Mouse (Mus musculus) lung, embryonic 15.5 days (tissue): ENCODE results near the gene Plekhg2. TPM values are rescaled to one million over a fixed set of nuclear protein-coding genes. Genes with fewer than 3 reads are reported as not detected.

Experiments
- ATAC-seq: fragments of 200-750 bp; cut with Nextera tagmentation; 2 replicates; pipeline ENCODE4 v1.8.0; 2017; ENCODE audit warnings: moderate number of reproducible peaks, borderline replicate concordance; ENCODE audit not compliant: low FRiP score, low TSS enrichment; ENCODE audit errors: extremely low read depth
- H3K27ac ChIP-seq: fragments of 300-500 bp; sonication (generic); 2 replicates; pipeline ENCODE4 v1.5.1; 2015; ENCODE audit warnings: moderate library complexity, mild to moderate bottlenecking, inconsistent platforms
- H3K27me3 ChIP-seq: fragments of 300-500 bp; sonication (generic); 2 replicates; pipeline ENCODE4 v1.6.1; 2015; ENCODE audit warnings: inconsistent platforms
- H3K36me3 ChIP-seq: fragments of 300-500 bp; sonication (generic); 2 replicates; pipeline ENCODE4 v1.6.1; 2015; ENCODE audit warnings: inconsistent platforms
- H3K4me1 ChIP-seq: fragments of 300-500 bp; sonication (generic); 2 replicates; pipeline ENCODE4 v1.6.1; 2015; ENCODE audit warnings: inconsistent platforms
- H3K4me2 ChIP-seq: fragments of 300-500 bp; sonication (generic); 2 replicates; pipeline ENCODE4 v1.6.1; 2015; ENCODE audit warnings: inconsistent platforms, mild to moderate bottlenecking, moderate library complexity
- H3K4me3 ChIP-seq: fragments of 300-500 bp; sonication (generic); 2 replicates; pipeline ENCODE4 v1.5.1; 2015; ENCODE audit warnings: mild to moderate bottlenecking, inconsistent platforms
- H3K9ac ChIP-seq: fragments of 300-500 bp; sonication (generic); 2 replicates; pipeline ENCODE4 v1.6.1; 2015; ENCODE audit warnings: inconsistent platforms
- H3K9me3 ChIP-seq: fragments of 300-500 bp; sonication (generic); 2 replicates; pipeline ENCODE4 v1.6.1; 2016; ENCODE audit warnings: inconsistent platforms
- WGBS: fragments of 180-500 bp; shearing (Covaris S2); methylation state at CpG from one replicate; pipeline ENCODE4 v1.1.7; 2015; 5-methylcytosine and 5-hydroxymethylcytosine counted together
- polyA plus RNA-seq: library from polyadenylated mRNA; unstranded; fragments of >200 nt; fragmentation: Nextera tagmentation; extraction: Ambion mirVana; gene quantifications from 2 replicates; pipeline ENCODE4 v1.2.1, GENCODE M21; 2015

Gene Plekhg2
- polyA plus RNA-seq, 1 experiment from 2014 or later: 67.9 TPM

DNA sequence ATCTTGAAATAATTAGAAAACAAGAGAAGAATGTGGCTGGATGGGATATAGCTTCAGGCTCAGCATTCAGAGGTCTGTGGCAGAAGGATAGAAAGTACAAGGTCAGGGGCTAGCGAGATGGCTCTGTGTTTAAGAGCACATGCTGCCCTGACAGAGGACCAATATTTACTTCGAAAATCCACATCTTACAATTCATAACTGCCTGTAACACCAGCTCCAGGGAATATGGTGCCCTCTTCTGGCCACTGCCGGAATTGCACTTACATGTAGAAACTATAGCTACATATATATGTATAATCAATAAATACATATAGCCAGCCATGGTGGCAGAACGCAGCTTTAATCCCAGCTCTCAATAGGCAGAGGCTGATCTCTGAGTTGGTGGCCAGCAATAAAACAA lies 27.8 kb downstream of the Plekhg2 start:
- no peaks in the 10 kb centered on the region for H3K36me3 ChIP-seq
- peaks cover 6% of the 10 kb centered on the region for H3K4me1 ChIP-seq
- WGBS: 4% methylated on average over 4 of the region's 4 CpGs
- no peak overlapping the region for H3K27ac ChIP-seq
- no peak for ATAC-seq
- no peak overlapping the region for H3K9ac ChIP-seq
- no peaks in the 10 kb centered on the region for H3K9me3 ChIP-seq
- H3K27me3 ChIP-seq: no peaks in the 10 kb centered on the region
- no peak overlapping the region for H3K4me3 ChIP-seq
- no peak overlapping the region for H3K4me2 ChIP-seq

DNA sequence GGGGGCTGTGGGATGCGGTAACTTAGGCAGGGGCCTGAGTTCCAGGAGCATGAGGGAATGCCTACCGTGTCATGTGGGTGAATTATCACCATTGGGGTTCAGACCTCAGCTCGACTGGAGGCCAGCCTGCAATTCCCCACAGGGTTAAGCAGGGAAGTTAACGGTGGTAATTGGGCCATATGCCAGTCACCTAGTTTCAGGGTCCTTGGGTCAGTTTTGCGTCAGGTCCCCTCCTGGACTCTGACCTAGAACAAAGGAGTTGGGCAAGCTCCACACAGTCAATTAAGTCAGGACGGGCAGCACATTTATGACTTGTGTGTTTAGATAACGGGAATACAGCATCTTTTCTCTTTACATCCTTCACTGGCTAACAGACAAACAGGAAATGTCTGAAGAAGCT lies 31.0 kb downstream of the Plekhg2 start:
- no peak overlapping the region for H3K4me2 ChIP-seq

DNA sequence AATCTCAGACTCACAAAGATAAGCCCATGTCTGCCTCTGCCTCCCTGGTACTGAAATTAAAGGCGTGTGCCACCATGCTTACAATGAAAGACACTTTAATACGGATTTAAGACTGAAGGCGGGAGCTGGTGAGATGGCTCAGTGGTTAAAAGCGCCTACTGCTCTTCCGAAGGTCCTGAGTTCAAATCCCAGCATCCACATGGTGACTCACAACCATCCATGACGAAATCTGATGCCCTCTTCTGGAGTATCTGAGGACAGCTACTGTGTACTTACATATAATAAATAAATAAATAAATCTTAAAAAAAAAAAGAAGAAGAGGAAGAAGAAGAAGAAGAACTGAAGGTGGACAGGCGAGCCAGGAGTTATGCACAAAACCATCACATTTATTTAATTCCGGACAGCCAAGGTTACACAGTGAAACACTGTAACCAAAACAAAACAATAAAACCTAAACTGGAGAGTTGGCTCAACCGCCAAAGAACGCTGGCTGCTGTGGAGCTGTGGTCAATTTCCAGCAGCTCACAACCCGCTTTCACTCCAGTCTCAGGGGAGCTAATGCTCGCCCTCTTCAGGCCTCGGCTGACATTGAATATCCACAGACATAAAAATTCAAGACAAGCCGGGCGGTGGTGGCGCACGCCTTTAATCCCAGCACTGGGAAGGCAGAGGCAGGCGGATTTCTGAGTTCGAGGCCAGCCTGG lies 33.0 kb downstream of the Plekhg2 start:
- WGBS: 75% methylated on average over 19 of the region's 19 CpGs
- no peaks in the 10 kb centered on the region for H3K9me3 ChIP-seq
- ATAC-seq: no peak
- no peaks in the 10 kb centered on the region; the same call in 1 of the 2 replicates for H3K36me3 ChIP-seq
- peak overlapping the region; percentile 75 for H3K4me2 ChIP-seq
- peak overlapping the region; percentile 89 for H3K4me3 ChIP-seq
- peak overlapping the region; percentile 77 for H3K27ac ChIP-seq
- H3K4me1 ChIP-seq: peaks cover 12% of the 10 kb centered on the region
- peak overlapping the region; percentile 97 for H3K9ac ChIP-seq
- no peaks in the 10 kb centered on the region for H3K27me3 ChIP-seq

More for the DNA sequence above, 31.0 kb downstream of the Plekhg2 start:
- H3K27me3 ChIP-seq: no peaks in the 10 kb centered on the region
- WGBS: 33% methylated on average over 7 of the region's 7 CpGs
- H3K9ac ChIP-seq: no peak overlapping the region
- H3K9me3 ChIP-seq: no peaks in the 10 kb centered on the region
- peaks cover 12% of the 10 kb centered on the region for H3K4me1 ChIP-seq
- no peak for ATAC-seq
- H3K36me3 ChIP-seq: no peaks in the 10 kb centered on the region
- H3K27ac ChIP-seq: no peak overlapping the region
- no peak overlapping the region for H3K4me3 ChIP-seq

DNA sequence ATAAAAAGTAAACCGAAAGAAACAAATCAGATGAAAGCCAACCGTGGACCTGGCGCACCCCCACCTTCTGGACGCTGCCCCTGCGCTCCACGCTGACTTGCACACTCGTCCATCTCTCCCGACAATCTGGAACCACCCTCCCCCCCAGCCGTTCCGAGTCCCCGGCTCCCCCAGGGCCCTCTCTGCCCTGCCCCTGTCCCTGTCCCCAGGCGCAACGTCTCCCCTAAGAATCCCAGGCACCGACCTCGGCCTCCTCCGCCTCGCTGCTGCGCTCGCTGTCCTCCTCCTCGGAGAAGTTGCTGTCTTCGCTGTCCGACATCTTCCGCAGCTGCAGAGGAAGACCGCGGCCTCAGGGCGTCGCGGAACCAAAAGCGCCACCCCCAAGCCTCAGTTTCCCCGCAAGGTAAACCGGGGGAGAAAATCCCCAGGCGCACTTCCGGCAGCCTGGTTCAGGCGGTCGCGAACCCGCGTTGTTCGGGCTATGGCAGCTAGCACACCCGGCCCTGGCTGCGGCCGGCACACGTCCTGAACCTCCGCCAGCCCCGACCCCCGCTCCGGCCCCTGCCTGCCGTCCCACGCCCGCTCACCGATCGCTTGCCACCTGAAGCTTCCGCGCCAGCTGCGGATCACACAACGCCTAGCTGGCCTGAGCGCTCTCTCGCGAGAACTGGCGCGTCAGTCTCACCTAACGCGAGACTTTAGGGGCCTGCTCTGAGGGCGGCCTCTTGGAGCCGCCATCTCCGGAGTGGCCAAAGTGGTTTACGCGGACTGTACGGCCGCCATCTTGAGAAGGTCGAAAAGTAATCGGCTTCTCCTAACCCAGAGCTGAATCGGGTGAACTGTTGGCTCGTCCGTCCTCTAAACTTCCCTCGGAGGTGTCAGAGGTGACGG lies 34.0 kb downstream of the Plekhg2 start, which contains the start of gene Supt5:
TSS of gene Supt5 (minus strand) at position 639 of the 891 bp plus-strand sequence.
- H3K9me3 ChIP-seq: no peaks in the 10 kb centered on the region
- peaks cover 12% of the 10 kb centered on the region for H3K4me1 ChIP-seq
- H3K4me3 ChIP-seq: peak within 1 kb of the TSS; percentile 89
- no peaks in the 10 kb centered on the region; the same call in 1 of the 2 replicates for H3K36me3 ChIP-seq
- H3K9ac ChIP-seq: peak within 1 kb of the TSS; percentile 97
- H3K27ac ChIP-seq: peak within 1 kb of the TSS; percentile 77
- H3K4me2 ChIP-seq: peak within 1 kb of the TSS; percentile 75
- under 1% methylated on average over 77 of the region's 77 CpGs for WGBS
- H3K27me3 ChIP-seq: no peaks in the 10 kb centered on the region
- ATAC-seq: peak; percentile 98

DNA sequence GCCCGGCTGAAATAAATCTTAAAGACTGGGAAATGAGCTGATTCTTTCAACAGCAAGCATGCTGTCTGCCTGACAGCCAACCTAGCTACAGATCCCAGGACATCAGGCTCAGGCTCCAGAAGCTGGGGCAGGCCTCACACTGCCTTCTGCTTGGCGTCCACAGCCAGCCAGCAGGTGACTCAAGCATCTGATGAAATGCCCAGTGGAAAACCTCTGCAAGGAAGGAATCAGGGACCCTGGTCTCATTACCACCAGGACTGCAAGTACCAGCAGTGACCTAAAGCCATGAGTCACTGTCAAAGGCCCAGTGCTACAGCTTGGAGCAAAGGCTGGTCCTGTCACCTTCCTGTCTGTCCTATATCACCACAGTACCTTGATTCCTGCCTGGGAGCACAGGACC lies 36.9 kb downstream of the Plekhg2 start:
- Histone ChIP-seq H3K4me3 (no peak overlapping the region), H3K4me2 (no peak overlapping the region), H3K9ac (no peak overlapping the region), H3K27me3 (no peaks in the 10 kb centered on the region), H3K36me3 (peaks cover 10% of the 10 kb centered on the region; the same call in 1 of the 2 replicates), H3K9me3 (no peaks in the 10 kb centered on the region), H3K27ac (no peak overlapping the region), H3K4me1 (peaks cover 12% of the 10 kb centered on the region)
- 81% methylated on average over 2 of the region's 2 CpGs for WGBS
- no peak for ATAC-seq

DNA sequence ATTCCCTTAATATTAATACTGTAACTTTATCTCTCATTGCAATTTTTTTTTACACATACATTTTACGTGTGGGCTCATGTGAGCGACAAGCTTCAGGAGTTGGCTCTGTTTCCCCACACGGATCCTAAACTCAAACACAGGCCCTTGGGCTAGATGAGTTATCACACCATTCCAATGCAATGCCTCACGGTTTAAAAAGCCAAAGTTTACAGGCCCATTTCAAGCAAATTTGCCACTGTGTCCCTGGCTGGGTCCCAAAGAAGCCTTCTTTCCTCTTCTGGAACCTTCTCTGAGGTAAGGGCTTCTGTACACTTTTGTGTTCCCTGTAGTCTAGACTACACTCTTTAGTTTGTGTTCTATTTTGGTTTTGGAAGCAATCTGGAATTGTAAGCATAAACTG lies 37.9 kb downstream of the Plekhg2 start:
- Histone ChIP-seq H3K4me2 (no peak overlapping the region), H3K4me3 (no peak overlapping the region), H3K9ac (no peak overlapping the region), H3K27ac (no peak overlapping the region), H3K9me3 (no peaks in the 10 kb centered on the region), H3K4me1 (peaks cover 12% of the 10 kb centered on the region), H3K36me3 (peaks cover 19% of the 10 kb centered on the region), H3K27me3 (no peaks in the 10 kb centered on the region)
- ATAC-seq: no peak
- WGBS: 88% methylated on average over 4 of the region's 4 CpGs

DNA sequence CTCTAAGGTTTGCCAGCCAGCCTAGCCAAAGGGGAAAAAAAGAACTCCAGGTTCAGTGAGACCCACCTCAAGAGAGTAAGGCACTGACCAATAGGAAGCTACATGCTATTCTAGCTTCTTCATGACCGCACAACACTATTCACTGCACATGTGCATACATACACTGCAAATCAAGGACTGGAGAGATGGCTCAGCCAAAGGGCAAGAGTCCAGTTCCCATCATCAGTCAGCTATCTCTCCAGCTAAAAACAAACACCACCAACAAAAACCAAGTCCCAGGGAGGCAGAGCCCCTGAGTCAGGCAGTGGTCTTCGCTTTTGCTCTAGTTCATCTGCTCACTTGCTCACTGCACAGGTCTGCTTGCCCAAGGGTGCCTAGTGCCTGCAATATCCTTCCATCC lies 44.1 kb downstream of the Plekhg2 start:
- no peak overlapping the region for H3K4me3 ChIP-seq
- no peaks in the 10 kb centered on the region for H3K9me3 ChIP-seq
- no peak overlapping the region for H3K27ac ChIP-seq
- H3K36me3 ChIP-seq: peaks cover 77% of the 10 kb centered on the region
- H3K27me3 ChIP-seq: no peaks in the 10 kb centered on the region
- H3K4me2 ChIP-seq: no peak overlapping the region
- H3K4me1 ChIP-seq: no peaks in the 10 kb centered on the region
- WGBS: 89% methylated on average over 2 of the region's 2 CpGs
- no peak overlapping the region for H3K9ac ChIP-seq
- no peak for ATAC-seq

DNA sequence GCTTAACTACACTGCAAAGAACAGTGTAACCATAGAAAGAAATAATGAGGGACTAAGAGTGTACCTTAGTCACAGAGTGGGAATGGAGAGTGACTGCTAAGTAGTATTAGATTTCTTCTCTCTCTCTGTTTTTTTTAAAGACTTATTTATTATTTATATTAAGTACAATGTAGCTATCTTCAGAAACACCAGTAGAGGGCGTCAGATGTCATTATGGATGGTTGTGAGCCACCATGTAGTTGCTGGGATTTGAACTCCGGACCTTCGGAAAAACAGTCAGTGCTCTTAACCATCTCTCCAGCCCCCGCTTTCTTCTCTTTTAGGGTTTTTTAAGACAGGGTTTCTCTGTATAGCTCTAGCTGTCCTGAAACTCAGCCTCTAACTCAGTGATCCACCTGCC lies 45.9 kb downstream of the Plekhg2 start:
- no peak overlapping the region for H3K4me3 ChIP-seq
- no peaks in the 10 kb centered on the region for H3K9me3 ChIP-seq
- H3K36me3 ChIP-seq: peaks cover 93% of the 10 kb centered on the region
- ATAC-seq: no peak
- no peaks in the 10 kb centered on the region for H3K4me1 ChIP-seq
- H3K27me3 ChIP-seq: no peaks in the 10 kb centered on the region
- no peak overlapping the region for H3K9ac ChIP-seq
- no peak overlapping the region for H3K27ac ChIP-seq
- H3K4me2 ChIP-seq: no peak overlapping the region
- 80% methylated on average over 4 of the region's 4 CpGs for WGBS

DNA sequence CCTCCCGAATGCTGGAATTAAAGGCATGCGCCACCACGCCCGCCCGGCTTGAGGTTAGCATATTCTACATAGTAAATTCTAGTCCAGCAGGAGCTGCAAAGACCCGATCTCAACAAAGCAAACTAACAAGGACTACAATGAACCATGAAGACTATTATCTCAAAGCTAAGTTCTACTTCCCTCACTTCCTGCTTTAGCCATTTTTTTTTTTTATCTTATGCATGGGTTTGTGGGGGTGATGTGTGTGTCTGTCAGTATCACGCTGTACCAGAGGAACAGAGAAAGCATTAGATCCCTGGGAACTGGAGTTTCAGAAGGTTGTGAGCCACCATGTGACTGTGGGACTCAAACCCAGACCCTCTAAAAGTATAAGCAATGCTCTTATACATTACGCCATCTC lies 47.1 kb downstream of the Plekhg2 start:
- WGBS: 91% methylated on average over 8 of the region's 8 CpGs
- Histone ChIP-seq H3K27ac (no peak overlapping the region), H3K9ac (no peak overlapping the region), H3K4me2 (no peak overlapping the region), H3K4me1 (no peaks in the 10 kb centered on the region), H3K36me3 (peaks cover 94% of the 10 kb centered on the region), H3K9me3 (no peaks in the 10 kb centered on the region), H3K27me3 (no peaks in the 10 kb centered on the region), H3K4me3 (no peak overlapping the region)
- ATAC-seq: no peak

DNA sequence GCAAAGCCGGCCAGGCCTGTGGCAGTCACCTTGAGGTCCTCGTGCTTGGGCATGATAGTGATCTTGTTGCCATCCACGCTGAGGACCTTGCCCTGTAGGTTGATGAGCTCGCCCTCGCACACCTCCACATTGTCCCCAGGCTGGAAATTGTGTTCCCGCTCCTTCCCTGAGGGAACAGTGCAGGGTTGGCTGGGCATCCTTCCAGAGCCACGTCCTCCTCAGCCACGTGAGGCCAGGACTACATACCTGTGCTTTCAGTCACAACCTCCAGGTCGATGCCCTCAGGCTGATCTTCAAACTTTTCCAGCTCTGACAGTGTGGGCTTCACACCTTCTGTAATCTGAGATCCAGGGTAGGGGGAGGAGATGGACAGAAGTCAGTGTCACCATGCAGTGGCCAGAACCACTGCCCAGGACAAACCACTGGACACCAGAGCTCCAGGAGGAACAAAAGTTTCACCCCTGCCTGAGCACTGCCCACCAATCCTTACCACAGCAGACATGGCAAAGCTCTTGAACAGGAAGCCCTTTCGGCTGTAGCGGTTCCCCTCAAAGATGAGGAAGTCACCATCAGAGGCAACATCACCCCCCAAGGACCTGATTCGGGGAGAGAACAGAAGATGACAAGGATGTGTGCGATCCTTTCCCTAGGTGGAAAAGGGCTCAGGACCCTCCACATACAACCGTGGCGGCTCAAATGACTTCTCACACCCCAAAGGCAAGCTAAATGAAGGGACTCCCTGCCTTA lies 50.3 kb downstream of the Plekhg2 start:
- 88% methylated on average over 15 of the region's 15 CpGs for WGBS
- Histone ChIP-seq H3K4me1 (no peaks in the 10 kb centered on the region), H3K36me3 (peaks cover 100% of the 10 kb centered on the region), H3K4me3 (no peak overlapping the region), H3K9ac (no peak overlapping the region), H3K9me3 (no peaks in the 10 kb centered on the region), H3K27me3 (no peaks in the 10 kb centered on the region), H3K4me2 (no peak overlapping the region), H3K27ac (no peak overlapping the region)
- no peak for ATAC-seq

DNA sequence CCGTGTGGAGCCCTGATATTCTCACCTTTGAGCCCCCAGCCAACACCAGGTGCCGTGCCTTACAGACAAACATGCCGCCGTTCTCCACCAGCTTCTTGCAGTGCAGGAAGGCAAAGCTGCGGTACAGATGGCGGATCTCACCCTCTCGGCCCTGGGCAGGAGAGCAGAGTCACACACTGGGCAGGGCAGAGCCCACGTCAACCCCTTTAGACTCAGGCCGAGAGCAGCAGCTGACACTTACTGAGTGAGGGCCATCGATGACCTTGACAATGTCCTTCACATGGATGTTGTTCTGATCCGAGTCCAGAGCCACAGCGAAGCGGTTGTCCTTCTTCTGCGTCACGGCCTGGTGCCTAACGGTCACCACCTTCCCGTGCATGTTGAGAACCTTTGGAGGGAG lies 53.7 kb downstream of the Plekhg2 start:
- WGBS: 89% methylated on average over 17 of the region's 17 CpGs
- H3K9ac ChIP-seq: no peak overlapping the region

More for the DNA sequence above, 53.7 kb downstream of the Plekhg2 start:
- ATAC-seq: no peak
- peaks cover 98% of the 10 kb centered on the region for H3K36me3 ChIP-seq
- no peaks in the 10 kb centered on the region for H3K27me3 ChIP-seq
- no peak overlapping the region for H3K27ac ChIP-seq
- no peak overlapping the region for H3K4me3 ChIP-seq
- H3K9me3 ChIP-seq: no peaks in the 10 kb centered on the region
- H3K4me2 ChIP-seq: no peak overlapping the region
- H3K4me1 ChIP-seq: no peaks in the 10 kb centered on the region
